Comparison of ENCODE assay signal across 21 mouse cellular contexts in the genomic region with DNA sequence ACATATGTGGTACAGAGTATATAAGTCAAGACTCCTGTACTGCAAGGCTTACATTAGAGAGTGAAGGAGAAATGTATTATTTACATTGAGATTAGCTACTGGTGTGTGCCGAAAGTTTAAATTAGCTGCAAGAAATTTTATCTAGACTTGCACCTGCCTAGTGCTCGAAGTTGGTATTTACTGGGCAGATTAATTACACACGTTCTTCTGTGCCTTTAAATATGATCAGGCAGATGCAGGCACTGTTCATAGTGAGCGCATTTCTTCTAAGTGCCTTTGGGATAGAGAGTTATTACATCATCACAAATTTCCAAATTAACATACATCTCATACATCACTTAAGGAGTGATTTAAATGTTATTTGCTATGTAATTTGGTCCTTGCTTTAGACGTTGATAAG.
"Had no signal": no experiment of that assay in that cellular context is flagged by ENCODE, and none has a peak within 500 bp of the region (broad histone marks: within the 10 kb centered on the region; RNA-seq: fewer than 3 reads in every experiment).

No protein-coding gene starts in this region.

- H3K9me3 ChIP-seq: heart, embryonic 10.5 days; heart, embryonic 12.5 days; heart, embryonic 13.5 days; heart, embryonic 15.5 days; hindbrain, embryonic 10.5 days; hindbrain, embryonic 12.5 days; hindbrain, embryonic 13.5 days; hindbrain, embryonic 15.5 days; intestine, embryonic 15.5 days; kidney, embryonic 15.5 days had no signal

- ATAC-seq: inflammation-experienced regulatory T-cells, adult 6 months; intestine, embryonic 15.5 days; intestine, embryonic 16.5 days; intestine, postnatal 0 days had no signal

- H3K27me3 ChIP-seq: heart, embryonic 12.5 days; heart, embryonic 13.5 days; heart, embryonic 15.5 days; hindbrain, embryonic 12.5 days; hindbrain, embryonic 13.5 days; hindbrain, embryonic 15.5 days; intestine, embryonic 15.5 days; kidney, embryonic 15.5 days had no signal

- H3K4me3 ChIP-seq: heart, embryonic 10.5 days; heart, embryonic 12.5 days; heart, embryonic 13.5 days; heart, embryonic 15.5 days; hindbrain, embryonic 10.5 days; hindbrain, embryonic 12.5 days; hindbrain, embryonic 13.5 days; hindbrain, embryonic 15.5 days; intestine, embryonic 15.5 days; kidney, embryonic 15.5 days; layer of hippocampus, adult 2 months had no signal

- DNase-seq: kidney, adult 18-20 months; layer of hippocampus, adult 9-11 months; layer of hippocampus, postnatal 36 days had no signal

- H3K4me1 ChIP-seq: heart, embryonic 10.5 days; heart, embryonic 12.5 days; heart, embryonic 13.5 days; heart, embryonic 15.5 days; hindbrain, embryonic 10.5 days; hindbrain, embryonic 12.5 days; hindbrain, embryonic 13.5 days; hindbrain, embryonic 15.5 days; intestine, embryonic 15.5 days; kidney, embryonic 15.5 days had no signal

- H3K36me3 ChIP-seq: heart, embryonic 12.5 days; heart, embryonic 13.5 days; heart, embryonic 15.5 days; hindbrain, embryonic 12.5 days; hindbrain, embryonic 13.5 days; hindbrain, embryonic 15.5 days; intestine, embryonic 15.5 days; kidney, embryonic 15.5 days had no signal

- H3K9ac ChIP-seq: heart, embryonic 12.5 days; heart, embryonic 13.5 days; heart, embryonic 15.5 days; hindbrain, embryonic 12.5 days; hindbrain, embryonic 13.5 days; hindbrain, embryonic 14.5 days; hindbrain, embryonic 15.5 days; intestine, embryonic 15.5 days; kidney, embryonic 15.5 days had no signal

- H3K4me2 ChIP-seq: heart, embryonic 11.5 days; heart, embryonic 12.5 days; heart, embryonic 13.5 days; heart, embryonic 15.5 days; hindbrain, embryonic 12.5 days; hindbrain, embryonic 13.5 days; hindbrain, embryonic 14.5 days; hindbrain, embryonic 15.5 days; intestine, embryonic 15.5 days; kidney, embryonic 15.5 days had no signal

- H3K27ac ChIP-seq: heart, embryonic 10.5 days; heart, embryonic 13.5 days; heart, embryonic 15.5 days; hindbrain, embryonic 10.5 days; hindbrain, embryonic 12.5 days; hindbrain, embryonic 13.5 days; hindbrain, embryonic 14.5 days; hindbrain, embryonic 15.5 days; hindbrain, postnatal 0 days; intestine, embryonic 15.5 days; kidney, embryonic 15.5 days; kidney, postnatal 0 days; layer of hippocampus, adult 2 months had no signal
